Mouse (Mus musculus): Measurements from ENCODE around the gene Ksr1.

DNA sequence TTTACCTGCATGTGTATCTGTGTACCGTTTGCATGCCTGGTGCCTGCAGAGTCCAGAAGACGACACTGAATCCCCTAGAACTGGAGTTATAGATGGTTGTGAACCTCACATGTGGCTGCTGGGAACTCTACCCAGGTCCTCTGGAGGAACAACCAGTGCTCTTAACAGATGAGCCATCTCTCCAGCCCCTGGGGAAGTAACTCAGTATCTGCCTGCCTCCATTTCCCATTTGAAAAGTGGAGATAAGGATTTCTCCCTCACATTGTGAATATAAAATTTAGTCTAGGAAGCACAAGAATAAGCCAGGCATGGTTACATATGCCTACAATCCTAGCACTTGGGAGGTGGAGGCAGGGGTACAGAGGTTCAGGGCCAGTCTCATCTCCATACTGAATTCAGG is 44.0 kb upstream of the Ksr1 start:
- TF ChIP-seq POLR2A (IDR thresholded peaks at IDR 0.05; ENCODE audit: borderline replicate concordance, extremely low read depth, insufficient read depth, insufficient read length, poor library complexity, severe bottlenecking) (no peak), CTCF (IDR thresholded peaks at IDR 0.05; ENCODE audit: borderline replicate concordance, extremely low read depth, insufficient read depth, insufficient read length) (no peak)

All from brain, embryonic 14.5 days (tissue).